Mouse (Mus musculus): ENCODE measurements around the gene Ly6g6d.
A peak's percentile ranks its signal among the peaks of the same experiment; 100 is the strongest.
"Not testable (repeated sequence)": the region's sequence is repeated elsewhere in the genome, so short reads cannot be mapped to it uniquely, and the experiment has no call there.

Gene Ly6g6d

GRCm38 (mm10) chr17:35048149-35048931 lies 29.5 kb downstream of the Ly6g6d start:
- DNase-seq (ENCODE audit: low spot score), result no peak

- no peak for DNase-seq (ENCODE audit: low spot score)
Observed at GRCm38 (mm10) chr17:35047688-35048087, 30.2 kb downstream of the Ly6g6d start.

- DNase-seq (ENCODE audit: low spot score), result peak; percentile 84
Observed at GRCm38 (mm10) chr17:35046681-35047455, 31.0 kb downstream of the Ly6g6d start, which contains the start of gene Msh5. Msh5 (minus strand) TSS chr17:35046745.

- DNase-seq (ENCODE audit: low spot score), result no peak
Observed at GRCm38 (mm10) chr17:35045807-35046680, 31.8 kb downstream of the Ly6g6d start.

GRCm38 (mm10) chr17:35044904-35045806 lies 32.7 kb downstream of the Ly6g6d start:
- DNase-seq (ENCODE audit: low spot score), result no peak

GRCm38 (mm10) chr17:35043794-35044193 lies 34.1 kb downstream of the Ly6g6d start:
- no peak for DNase-seq (ENCODE audit: low spot score)

GRCm38 (mm10) chr17:35039121-35039873 lies 38.6 kb downstream of the Ly6g6d start:
- no peak for DNase-seq (ENCODE audit: low spot score)

GRCm38 (mm10) chr17:35034896-35035295 lies 43.0 kb downstream of the Ly6g6d start:
- no peak for DNase-seq (ENCODE audit: low spot score)

GRCm38 (mm10) chr17:35033703-35034102 lies 44.2 kb downstream of the Ly6g6d start:
- not testable (repeated sequence) for DNase-seq (ENCODE audit: low spot score)

- no peak for DNase-seq (ENCODE audit: low spot score)
Observed at GRCm38 (mm10) chr17:35032323-35032870, 45.5 kb downstream of the Ly6g6d start.

GRCm38 (mm10) chr17:35031880-35032279 lies 46.0 kb downstream of the Ly6g6d start:
- no peak for DNase-seq (ENCODE audit: low spot score)

GRCm38 (mm10) chr17:35031272-35031671 lies 46.6 kb downstream of the Ly6g6d start:
- no peak for DNase-seq (ENCODE audit: low spot score)

GRCm38 (mm10) chr17:35029691-35030532 lies 48.0 kb downstream of the Ly6g6d start:
- no peak for DNase-seq (ENCODE audit: low spot score)

- DNase-seq (ENCODE audit: low spot score), result no peak
Observed at GRCm38 (mm10) chr17:35028315-35028714, 49.5 kb downstream of the Ly6g6d start.

GRCm38 (mm10) chr17:35027277-35028068 lies 50.4 kb downstream of the Ly6g6d start, which contains the start of gene Sapcd1:
Sapcd1 (minus strand) TSS chr17:35028016.
- DNase-seq (ENCODE audit: low spot score), result no peak

GRCm38 (mm10) chr17:35026206-35026605 lies 51.7 kb downstream of the Ly6g6d start:
- no peak for DNase-seq (ENCODE audit: low spot score)

- no peak for DNase-seq (ENCODE audit: low spot score)
Observed at GRCm38 (mm10) chr17:35024691-35025488, 53.0 kb downstream of the Ly6g6d start.
